Mouse (Mus musculus): ENCODE data around the gene Trim30d.
"Not testable (repeated sequence)": the region's sequence is repeated elsewhere in the genome, so short reads cannot be mapped to it uniquely, and the experiment has no call there.

Trim30d gene

DNA sequence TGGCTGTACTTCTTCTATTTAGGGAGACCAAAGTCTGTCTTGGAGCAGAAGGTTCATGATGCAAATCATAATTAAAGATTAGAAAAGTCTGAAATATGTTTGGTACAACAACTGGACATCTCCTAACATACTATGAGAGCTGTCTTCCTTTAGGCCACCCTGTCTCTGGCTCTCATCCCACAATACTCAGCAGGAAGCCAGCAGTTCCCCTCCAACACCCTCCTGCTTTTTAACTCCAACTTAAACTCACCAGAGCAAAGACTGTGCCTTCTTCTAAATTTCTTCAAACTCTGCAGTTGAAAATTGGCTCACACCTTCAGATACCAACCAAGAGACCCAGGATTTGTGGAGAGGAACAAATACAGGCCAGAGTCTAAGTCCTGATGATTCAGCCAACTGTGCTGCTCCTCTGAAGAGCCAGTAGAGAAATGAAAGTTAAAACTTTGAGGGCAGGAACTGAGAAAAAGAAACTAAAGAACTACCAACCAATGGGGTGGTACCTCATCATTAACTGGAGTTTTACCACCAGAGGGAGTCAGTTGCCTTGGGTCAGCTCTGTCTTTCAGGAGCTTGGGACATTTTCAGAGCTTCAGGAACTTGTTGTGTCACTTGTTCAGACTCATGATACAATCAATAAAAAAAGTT, at the start of gene Trim30d:
TSS of gene Trim30d (minus strand) at position 429 of the 645 bp plus-strand sequence.
- not testable (repeated sequence) for DNase-seq

DNA sequence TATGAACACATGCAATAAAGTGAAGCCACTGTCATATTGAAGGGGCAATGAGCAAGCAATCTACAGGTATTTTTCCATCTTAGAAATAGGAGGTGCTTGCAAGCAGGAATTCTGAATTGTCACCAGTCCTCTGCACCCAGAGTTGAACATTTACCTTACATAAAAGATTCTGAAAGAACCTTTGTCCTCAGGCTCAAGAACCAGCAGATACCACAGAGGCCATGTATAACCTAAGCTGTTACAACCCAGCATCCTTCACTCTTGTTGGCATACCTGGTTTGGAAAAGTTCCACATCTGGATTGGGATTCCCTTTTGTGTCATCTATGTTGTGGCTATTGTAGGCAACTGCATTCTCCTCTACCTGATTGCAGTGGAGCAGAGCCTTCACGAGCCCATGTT, 45.1 kb upstream of the Trim30d start:
- DNase-seq, result no peak

DNA sequence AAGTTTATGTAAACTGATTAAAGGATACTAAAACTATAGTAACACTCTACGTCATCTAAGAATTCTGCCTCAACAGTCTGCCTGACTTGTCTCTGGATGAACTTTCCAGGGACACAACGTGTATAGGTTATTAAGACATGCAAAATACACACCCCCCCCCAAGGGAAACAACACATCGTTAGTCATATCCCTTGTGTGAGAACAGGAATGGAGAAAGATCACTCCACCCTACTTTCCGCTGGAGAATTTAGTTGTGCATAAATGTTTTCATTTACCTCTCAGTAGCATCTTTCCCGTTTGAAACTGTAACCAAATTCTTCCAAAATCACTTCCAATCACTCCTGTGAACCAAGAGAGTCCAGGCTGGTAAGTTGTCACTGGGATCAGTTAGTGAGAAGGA, 42.2 kb upstream of the Trim30d start, which contains the start of gene Olfr651:
TSS of gene Olfr651 (plus strand) at position 301 of the 400 bp plus-strand sequence.
- DNase-seq, result no peak

DNA sequence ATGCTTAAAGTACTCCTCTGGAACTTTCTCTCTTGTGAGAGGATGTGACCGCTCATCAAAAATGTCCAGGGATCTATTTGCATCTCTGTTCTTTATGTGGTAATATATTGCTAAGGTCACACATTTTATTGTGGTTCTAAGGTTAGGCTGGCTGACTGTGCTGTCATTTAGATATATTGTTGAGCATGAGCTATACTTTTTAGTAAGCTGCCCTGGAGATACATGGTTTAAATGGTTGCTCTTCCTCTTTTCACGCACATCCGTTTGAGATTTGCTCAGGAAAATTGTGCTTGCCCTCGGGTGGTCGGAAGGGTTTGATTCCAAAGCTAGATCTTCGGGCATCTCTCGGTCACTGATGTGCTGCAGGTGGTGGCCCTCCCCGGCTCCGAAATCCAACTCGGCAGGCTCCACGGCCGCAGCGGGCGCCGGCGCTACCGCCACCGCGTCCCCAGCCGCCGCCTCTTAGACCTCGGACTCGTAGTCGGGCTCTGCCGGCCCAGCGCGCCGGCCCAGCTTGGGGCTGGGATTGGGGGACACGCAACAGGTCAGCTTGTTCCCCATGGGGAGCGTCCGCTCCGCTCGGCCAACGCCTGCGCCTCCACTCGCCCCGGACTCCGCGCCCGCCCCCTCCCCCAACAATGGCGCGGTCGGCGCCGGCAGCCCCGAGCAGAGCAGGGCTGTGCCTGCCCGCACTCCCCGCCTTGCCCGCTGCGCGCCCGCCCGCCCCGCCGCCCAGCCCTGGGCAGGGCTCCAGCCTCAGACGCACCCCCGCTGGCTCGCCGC, 5.9 kb downstream of the Trim30d start:
- no peak for DNase-seq

DNA sequence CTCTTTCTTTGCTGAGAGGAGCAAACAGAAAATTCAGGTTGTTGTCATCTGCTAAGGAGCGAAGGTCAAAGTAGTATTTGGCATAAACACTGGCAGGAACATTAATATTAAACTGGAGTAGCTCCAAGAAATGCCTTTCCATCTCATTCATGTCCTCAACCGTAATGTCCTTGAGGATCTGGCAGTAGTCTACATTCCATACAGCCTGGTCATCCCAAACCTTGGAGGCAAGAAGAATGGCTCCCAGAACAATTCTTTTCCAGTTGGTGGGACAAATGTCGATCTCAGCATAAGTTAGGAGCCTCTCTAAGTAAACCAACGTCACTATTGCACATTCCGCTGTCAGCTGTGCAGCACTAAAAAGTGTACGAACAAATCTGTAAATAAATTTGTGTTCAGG, 6.5 kb downstream of the Trim30d start:
- not testable (repeated sequence) for DNase-seq

DNA sequence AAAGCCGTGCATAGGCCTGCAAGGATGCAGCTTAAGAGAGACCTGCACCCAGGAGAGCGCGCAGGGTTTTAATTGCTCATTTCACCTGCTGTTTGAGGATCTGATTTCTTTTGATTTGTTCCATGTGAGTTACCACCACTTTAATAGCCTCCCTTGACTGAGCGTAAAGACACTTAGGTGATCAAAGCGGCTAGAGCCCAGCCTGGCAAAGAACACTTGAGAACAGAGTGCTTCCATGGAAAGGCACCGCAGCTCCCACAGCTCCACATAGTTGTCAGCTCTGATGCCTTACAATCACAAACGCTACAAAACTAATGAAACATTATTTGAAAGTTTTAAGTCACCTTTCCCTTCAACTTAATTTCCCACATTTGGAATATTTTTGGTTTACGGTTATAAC, 8.2 kb downstream of the Trim30d start:
- not testable (repeated sequence) for DNase-seq

DNA sequence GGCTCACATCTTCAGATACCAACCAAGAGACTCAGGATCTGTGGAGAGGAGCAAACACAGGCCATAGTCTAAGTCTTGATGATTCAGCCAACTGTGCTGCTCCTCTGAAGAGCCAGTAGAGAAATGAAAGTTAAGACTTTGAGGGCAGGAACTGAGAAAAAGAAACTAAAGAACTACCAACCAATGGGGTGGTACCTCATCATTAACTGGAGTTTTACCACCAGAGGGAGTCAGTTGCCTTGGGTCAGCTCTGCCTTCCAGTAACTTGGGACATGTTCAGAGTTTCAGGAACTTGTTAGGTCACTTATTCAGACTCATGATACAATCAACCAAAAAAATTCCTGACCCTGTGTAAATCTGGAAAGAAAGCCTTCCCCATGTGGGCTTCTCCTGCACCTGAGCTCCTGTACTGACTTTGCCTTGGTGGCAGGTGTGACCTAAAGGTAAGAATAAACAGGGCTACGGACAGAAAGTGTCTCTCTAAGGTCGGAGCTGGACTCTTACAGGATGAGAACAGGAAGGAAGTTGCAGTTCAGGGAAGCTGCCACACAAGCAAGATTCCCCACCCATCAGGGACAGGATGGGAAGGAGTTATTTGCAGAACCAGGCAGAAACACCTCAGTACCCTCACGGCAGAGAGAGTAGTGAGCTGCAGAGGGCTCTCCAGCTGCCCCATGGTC, 42.4 kb downstream of the Trim30d start, which contains the start of gene Trim30a:
TSS of gene Trim30a (minus strand) at position 129 of the 680 bp plus-strand sequence.
- DNase-seq, result no peak

DNA sequence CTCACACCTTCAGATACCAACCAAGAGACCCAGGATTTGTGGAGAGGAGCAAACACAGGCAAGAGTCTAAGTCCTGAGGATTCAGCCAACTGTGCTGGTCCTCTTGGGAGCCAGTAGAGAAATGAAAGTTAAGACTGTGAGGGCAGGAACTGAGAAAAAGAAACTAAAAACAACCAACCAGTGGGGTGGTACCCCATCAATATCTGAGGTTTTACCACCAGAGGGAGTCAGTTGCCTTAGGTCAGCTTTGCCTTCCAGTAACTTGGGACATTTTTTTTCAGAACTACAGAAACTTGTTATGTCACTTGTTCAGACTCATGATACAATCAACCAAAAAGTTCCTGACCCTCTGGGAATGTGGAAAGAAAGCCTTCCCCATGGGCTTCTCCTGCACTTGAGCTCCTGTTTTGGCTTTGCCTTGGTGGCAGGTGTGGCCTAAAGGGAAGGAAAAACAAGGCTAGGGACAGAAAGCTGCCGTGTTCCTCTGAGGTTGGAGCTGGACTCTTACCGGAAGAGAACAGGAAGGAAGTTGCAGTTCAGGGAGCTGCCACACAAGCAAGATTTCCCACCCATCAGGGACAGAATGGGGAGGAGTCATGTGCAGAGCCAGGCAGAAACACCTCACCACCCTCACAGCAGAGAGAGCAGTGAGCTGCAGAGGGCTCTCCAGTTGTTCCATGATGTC, 61.5 kb downstream of the Trim30d start:
- no peak for DNase-seq
